Mouse (Mus musculus): ENCODE results near the gene Fndc3a. TPM values are rescaled to one million over a fixed set of nuclear protein-coding genes. Genes with fewer than 3 reads are reported as not detected.

Gene Fndc3a
- total RNA-seq, 2 experiments from 2014 or later = 19.6 to 20.7 TPM

DNA sequence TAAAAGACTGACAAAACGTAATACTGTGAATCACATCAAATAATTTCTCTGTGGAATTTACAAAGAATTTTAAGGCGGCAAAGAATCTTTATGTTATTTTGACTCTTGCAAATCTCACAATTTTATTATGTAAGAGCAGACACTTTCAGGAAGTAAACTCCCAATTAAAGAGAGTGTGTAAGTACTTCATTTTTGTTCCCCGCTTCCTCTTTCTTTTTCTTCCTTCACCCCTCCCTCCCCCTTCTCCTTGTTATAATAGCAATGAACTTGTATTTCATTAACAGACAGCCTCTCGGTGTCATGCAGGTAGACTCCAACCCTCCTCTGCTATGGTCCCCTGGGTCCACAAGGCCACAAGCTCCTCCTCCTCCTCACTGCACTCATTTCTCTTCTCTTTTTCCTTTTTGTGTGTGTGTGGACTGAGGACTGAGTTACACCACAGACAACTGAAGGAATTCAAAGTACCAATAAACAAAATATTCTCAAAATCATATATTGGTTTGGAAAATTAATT is 24.9 kb downstream of the Fndc3a start:
- no peak for DNase-seq (ENCODE audit: low spot score in 2 of 2)

DNA sequence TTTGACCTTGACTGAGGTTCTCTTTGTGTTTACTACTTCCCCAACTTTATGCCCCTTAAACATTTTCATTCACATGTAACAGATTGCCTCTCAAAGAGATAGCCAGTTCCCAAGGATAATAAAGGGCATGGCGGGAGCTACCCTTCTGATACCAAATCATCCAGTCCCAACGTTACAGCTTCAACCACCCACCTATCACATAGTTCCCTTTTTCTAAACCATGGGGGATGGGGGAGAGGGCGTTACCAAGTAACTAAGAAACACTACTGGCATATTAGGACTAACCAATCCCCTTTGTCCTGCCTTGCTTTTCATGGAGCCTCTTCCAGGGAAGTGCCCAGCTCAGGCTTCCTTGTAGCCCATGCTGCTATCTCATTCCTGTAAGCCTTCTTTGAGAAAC is 32.6 kb downstream of the Fndc3a start:
- no peak for DNase-seq (ENCODE audit: low spot score in 2 of 2)

DNA sequence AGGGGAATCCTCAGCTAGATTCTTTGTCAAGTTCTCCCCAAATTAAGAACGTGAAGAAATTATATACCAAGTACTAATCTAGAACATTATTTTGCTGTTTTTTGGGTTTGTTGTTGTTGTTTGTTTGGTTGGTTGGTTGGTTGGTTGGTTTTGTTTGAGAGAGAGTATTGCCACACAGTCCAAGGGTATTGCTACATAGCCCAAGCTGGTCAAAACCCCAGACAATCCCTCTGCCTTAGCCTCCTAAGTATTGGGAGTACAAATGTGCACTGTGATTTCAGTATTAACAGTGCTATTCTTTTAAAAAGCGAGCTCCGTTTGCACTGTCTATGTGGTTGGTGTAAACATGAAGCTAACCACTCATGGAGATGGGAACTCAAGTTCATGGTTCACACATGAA is 37.9 kb downstream of the Fndc3a start:
- DNase-seq (ENCODE audit: low spot score in 2 of 2) = no peak

DNA sequence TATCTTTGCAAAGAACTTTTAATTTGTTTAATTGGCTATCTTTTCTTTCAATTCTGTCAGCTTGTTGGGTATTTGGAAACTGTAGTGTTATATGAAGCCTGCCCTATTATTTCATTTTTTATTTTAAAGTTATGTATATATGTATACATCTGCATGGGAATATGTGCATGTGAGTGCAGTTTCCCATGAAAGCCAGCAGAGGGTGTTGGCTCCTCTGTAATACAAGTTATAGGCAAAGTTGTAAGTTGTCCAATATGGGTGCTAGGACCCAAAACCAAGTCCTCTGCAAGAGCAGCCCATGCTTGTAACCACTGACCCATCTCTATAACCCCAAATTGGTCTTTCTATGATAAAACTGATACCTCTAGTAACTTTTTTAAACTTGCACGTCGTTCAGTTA is 38.8 kb downstream of the Fndc3a start:
- no peak for DNase-seq (ENCODE audit: low spot score in 2 of 2)

DNA sequence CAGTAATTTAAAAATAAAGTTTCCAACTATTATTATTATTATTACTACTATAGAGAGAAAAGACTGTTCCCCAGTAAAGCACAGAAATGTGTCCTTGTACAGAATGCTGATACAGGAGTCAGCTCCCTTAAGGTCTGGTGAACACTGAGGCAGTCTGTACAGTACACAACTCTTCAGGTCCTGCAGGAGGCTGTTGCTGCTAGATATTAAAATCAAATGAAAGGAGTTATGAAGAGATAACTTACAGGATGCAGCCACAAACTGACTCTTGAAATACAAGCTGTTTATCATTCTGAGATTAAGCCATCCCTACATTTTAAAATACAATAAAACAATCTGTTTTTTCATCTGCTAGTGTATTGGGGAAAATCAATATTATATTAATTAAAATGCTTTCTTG is 60.5 kb downstream of the Fndc3a start:
- no peak for DNase-seq (ENCODE audit: low spot score in 2 of 2)

DNA sequence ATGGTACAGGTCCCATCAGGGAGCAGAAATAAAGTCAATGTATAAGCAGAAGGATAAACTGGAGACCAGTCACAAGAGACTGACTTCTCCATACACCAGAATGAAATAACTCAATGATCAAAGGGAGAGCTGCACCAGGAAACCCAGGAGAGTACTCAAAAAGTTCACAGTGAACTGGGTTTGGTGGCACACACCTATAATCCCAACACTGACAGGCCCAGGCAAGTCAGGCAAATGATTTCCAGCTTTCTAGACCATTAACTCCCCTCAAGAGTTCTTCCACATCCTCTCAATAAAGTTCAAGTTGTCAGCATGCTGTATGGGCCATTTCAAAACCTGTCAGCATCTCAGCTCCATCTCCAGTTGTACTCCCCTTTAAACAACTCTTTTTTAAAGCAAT is 64.3 kb downstream of the Fndc3a start:
- no peak for DNase-seq (ENCODE audit: low spot score in 2 of 2)

DNA sequence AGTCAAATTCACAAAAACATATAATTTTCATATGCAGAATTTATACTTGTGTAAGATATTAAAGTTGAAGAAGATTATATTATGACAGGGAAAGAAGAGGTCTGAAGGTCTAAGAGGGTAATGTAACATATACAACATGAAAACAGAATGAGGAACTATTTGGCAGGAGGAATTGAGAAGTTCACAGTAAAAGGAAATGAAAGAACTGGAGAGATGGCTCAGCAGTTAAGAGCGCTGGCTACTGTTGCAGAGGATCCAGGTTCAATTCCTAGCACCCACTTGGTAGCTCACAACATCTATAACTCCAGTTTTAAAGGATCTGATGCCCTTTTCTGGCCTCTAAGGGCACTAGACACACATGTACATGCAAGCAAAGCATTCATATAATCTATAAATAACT is 65.2 kb downstream of the Fndc3a start:
- DNase-seq (ENCODE audit: low spot score in 2 of 2) = no peak

DNA sequence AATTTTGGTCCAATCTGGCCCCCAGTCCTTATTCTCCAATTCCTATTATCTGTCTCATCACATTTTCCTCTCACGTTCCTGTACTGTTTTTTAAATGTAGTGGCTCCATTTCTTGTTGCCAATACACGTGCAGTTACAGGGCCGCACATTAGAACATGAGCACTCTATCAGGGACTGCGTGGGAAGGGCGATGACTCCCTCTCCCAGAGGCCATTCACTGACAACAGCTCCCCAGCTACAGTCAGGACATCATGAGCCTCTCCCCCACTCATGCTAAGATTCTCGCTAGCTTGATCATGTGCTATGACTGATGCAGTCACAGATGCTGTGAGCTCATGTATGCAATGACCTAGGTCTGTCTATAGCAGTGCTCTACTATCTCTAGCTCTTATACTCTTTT is 71.3 kb downstream of the Fndc3a start:
- DNase-seq (ENCODE audit: low spot score in 2 of 2) = no peak

DNA sequence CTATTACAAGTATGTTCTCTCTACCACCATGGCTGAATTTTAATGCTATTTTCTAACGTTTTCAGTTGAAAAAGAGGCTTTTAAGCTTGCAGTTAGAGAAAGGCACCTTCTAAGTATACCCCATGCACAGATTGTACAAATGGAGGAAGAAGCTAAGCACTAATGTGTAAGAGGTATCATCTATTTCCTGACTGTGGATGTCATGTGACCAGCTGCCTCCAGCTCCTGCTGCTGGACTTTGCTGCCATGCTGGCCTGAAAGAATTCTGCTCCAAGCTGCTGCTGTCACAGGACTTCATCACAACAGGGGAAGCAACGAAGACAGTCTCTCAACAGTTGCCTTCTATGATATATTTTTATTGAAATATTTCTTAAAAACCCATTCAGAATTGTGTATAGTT is 76.2 kb downstream of the Fndc3a start:
- no peak for DNase-seq (ENCODE audit: low spot score in 2 of 2)

DNA sequence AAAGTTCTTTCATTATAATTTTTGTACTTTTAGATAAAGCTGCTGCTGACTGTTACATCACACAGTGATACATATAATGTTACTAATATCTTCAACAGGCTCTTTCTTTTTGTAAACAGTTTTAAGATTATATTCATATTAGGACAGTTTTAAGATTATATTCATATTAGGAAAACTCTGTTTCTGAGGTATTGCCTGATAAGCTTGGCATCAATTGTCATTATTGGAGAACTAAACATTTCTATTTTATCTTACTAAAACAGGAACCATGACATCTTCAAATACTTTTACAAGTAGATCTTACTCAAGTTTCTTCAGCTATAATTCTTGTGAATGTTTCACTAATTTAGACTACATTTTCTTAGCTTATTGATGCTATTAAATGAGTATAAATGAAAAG is 84.4 kb downstream of the Fndc3a start:
- DNase-seq (ENCODE audit: low spot score in 2 of 2) = no peak

DNA sequence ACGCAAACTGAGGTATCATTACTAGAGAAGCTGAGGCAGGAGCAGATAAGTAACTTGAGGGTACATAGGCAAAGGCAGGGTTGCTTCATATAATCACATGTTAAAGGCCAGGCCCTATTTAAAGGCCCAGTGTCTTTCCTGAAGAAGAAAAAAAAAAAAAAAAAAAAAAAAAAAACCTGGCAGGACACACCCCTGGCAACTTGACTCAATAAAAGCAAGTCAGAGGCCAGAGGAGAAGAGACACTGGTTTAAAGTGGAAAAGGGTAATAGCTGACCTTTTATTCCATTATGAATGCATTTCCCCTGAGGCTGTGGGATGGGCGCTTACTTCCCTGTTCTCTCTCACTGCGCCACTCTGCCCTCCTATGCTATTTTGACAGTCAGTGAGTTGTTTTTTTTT is 105.7 kb downstream of the Fndc3a start:
- DNase-seq (ENCODE audit: low spot score in 2 of 2) = no peak

DNA sequence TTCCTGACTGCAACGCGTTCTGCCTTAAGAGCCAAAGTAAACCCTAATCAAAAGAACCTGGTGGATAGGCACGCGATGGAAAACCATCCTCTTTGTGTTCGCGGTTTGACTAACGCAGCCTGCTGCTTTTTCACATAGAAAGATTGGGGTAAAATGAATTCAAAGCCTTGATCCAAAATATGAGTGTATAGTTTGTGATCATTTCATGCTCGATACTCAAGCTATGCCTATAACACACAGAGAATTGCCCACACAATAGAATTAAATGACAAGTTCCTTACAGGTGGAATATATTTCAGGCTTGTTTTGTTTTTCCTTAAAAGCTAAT is 106.6 kb downstream of the Fndc3a start:
- no peak for DNase-seq (ENCODE audit: low spot score in 2 of 2)

DNA sequence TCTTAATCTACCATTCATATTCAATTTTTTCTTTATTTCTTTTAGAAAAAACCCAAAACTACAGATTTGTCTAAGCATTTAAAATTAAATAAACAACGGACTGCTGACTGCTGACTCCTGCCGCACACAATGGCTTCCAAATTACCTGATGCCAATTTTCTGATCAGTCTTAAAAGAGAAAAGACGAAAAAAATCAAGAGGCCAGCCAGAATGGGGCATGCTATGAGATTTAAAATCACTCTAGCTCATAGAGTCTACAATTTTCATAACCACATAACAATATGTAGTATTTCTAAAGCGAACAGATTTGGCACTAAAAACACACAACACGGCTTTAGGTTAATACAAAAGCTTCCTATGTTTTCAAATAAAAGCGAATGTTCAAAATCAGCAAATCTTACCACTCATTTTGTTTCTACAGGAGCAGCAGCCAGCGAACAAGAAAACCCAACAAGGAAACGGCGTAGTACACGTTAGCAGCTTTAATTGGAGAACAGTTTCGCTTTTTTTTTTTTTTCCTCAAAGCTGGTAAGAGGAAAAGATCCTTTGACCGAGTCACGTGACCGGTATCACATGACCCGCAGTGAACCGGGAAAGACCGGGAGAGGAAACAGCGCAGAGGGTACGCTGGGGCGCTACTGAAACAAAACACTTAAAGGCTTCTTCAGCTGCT is 107.1 kb downstream of the Fndc3a start:
- DNase-seq (ENCODE audit: low spot score in 2 of 2) = peak; percentile 78 to 92

DNA sequence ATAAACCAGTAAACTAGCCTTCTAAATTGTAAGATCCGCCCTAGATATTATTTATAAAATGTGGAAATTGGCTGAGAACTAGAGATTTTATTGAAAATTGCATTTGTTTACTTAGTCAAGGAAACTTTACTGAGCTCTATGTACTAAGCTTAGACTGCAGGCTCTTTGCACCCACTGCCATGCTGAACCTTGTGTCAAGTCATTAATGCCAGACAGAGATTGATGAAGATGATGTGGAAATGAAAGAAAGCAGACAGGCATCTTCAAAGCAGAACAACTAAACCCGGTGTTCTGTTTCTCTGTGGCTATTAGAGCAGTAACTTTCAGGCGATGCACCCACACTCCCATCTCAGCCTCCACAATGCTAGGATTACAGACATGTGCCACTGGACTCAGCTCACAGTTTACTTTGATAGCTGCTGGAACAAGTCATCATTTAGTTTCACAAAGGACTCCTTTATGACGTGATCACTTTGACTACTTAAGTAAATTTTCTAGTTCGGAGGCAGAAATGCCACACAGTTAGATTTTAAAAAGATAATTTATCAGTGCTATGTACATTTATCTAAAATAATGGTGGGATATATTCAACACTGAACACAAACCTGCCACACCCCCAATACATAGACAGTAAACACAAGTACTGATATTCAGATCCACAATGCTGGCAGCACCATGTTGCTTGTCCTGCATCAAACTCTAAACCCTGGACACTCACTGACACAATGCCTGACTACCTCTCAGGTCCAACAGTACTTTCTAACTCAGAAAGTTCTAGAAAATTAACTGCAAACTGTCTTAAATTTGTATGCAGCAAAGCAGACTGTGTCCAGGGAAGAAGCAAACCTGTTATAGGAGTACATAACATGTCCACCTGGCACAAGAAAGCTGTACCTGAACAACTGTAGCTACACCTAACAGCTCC is 108.2 kb downstream of the Fndc3a start:
- no peak for DNase-seq (ENCODE audit: low spot score in 2 of 2)

DNA sequence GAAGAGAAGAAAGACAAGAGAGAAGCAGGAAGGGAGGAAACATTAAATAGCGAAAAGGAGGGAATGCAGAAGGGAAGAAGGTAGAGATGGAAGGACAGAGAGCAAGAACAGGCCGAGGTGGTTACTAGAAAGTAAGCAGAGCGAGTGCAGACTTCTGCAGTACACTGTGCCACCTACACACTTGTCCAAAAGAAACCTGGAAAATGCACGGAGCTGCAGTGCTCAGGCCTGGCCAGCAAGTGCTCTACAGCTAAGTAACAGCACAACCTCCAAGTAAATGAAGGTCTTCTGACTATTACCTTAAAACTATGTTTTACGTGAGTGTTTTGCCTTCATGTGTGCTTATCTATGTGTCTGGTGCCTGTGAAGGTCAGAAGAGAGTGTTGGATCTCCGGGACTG is 109.4 kb downstream of the Fndc3a start:
- DNase-seq (ENCODE audit: low spot score in 2 of 2) = no peak

DNA sequence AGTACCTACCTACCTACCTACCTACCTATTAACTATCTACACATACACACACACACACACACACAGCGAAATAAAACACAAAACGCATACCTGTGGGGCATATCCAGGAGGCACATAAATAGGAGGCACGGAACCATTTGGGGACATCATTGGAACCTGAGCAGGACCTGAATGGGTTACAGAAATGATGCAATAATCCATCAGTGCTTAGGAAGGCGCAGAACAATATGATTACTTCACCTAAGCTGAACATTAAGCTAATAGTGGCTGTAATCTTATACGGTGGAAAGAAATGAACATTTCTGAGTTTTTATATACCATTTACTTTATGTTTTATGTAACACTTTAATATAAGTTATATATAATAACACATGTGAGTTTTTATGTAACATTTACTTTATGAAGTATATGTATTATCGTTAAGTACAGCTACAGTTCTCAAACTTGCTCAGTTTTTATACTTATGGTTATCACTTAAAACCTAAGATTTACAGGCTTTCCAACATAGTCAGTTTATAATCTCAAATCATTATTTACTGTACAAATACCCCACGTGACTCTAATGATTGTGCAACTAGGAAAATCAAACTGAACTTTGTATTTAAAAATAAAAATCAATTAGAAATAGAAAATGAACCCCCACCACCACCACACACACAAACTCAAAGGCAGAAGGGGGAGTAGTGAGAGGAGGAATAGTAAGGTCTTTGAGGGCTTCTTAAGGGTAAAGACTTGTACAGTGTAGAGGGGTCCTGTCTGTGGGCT is 110.6 kb downstream of the Fndc3a start:
- DNase-seq (ENCODE audit: low spot score in 2 of 2) = no peak

DNA sequence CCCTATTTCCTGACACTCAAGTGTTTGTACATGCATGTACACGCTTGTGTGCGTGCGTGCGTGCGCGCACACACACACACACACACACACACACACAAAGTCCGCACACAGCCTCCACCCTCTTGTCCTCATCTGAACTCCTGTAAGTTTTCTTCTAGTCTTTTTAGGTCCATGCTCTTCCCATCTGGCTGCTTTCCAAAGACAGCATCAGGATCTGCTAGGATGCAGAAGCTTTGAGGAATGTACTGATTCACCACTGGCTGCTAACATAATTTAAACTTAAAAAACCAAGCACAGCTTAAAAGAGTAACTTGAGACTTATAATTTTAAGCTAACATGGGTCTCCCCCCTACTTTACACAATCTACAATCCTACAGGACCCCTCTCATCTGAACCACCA is 115.6 kb downstream of the Fndc3a start:
- DNase-seq (ENCODE audit: low spot score in 2 of 2) = no peak

DNA sequence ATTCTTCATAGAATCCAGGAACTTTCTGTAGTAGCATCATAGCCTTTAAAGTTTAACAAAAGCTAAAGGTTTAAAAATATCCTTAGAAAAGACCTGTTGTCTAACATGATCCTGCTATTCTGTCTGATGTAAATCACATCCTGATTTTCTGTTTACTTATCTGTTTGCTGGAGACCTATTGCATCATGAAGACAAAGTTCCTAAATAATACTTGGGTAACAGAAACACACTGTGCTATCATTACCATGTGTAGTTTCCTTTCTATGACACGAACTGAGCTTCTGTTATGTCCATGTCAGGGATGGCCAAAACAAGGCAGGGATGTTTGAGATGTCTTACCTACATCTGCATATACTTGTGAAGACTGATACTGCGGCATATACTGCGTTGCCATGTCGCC is 120.4 kb downstream of the Fndc3a start:
- DNase-seq (ENCODE audit: low spot score in 2 of 2) = no peak

DNA sequence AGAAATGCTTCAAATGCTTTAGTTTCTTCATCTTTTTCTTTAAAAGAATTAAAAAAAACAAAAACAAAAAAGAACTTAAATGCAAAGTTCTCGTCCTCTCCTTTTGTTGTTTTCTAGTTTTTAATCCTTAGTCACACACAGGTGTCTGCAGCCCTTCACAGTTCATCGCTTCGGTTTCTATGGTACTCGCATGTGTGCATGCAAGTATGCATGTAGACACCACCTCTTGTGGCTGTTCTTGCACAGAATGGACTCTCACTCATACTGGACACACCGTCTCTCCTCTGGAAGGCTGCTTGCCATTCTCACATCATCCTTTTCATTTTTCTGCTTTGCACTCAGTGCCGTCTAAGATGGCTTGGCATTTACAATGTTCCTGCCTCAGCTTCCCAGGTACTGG is 126.8 kb downstream of the Fndc3a start:
- no peak for DNase-seq (ENCODE audit: low spot score in 2 of 2)

DNA sequence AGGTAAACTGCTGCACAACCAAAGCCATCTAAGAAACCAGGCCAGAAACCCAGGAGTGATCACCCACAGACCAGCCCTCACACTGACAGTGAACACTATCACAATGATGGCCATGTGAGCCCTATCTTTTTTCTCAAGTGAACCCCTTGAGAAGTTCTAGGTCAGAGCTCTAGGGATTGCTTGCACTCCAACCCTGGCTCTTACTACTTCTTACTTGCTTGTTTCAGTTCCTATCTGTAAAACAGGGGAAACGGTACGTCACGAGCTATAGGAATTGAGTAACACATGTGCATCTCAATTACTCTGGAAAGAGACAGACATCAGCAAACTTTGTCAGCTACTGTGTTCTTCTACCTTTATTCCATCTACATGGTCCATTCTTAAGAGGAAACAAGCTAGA is 128.8 kb downstream of the Fndc3a start:
- no peak for DNase-seq (ENCODE audit: low spot score in 2 of 2)

DNA sequence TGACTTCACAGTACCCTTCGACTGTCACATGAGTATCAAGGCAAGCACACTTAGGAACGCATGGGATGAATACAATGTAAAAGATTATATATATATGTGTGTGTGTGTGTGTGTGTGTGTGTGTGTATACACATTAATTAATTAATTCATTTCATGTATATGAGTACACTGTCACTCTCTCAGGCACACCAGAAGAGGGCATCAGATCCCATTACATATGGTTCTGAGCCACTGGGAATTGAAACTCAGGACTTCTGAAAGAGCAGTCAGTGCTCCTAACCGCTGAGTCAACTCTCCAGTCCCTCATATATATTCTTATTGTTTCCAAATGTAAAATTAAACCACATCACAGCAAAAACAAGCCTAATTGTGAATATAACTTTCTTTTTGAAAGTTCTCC is 133.5 kb downstream of the Fndc3a start:
- DNase-seq (ENCODE audit: low spot score in 2 of 2) = no peak

DNA sequence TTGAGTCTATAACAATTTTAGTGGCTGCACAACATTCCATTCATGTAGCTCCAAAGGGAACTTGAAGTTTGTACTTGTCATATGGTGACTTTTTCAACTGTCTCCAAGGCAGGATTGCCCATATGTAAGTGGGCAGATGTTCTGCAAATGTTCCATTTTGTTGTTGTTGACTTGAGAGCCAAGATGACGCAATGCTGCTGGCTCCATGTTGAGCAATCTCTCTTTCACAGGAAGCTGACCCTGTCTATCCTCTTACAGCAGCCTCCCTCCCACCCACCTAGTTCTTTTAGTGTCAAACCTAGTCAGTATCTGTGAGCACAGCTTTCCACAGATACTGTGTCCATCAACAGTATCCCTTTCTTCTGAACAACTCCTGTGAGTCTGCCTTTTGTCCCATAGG is 145.9 kb downstream of the Fndc3a start:
- DNase-seq (ENCODE audit: low spot score in 2 of 2) = no peak
